Mouse (Mus musculus): ENCODE results near the gene Tfap4. TPM values are rescaled to one million over a fixed set of nuclear protein-coding genes. Genes with fewer than 3 reads are reported as not detected.
A peak's percentile ranks its signal among the peaks of the same experiment; 100 is the strongest.

The Tfap4 gene
- 24.9 and 26.3 TPM in 2 replicates for polyA plus RNA-seq (2015; fragmentation: Nextera tagmentation; extraction: Ambion mirVana)

DNA sequence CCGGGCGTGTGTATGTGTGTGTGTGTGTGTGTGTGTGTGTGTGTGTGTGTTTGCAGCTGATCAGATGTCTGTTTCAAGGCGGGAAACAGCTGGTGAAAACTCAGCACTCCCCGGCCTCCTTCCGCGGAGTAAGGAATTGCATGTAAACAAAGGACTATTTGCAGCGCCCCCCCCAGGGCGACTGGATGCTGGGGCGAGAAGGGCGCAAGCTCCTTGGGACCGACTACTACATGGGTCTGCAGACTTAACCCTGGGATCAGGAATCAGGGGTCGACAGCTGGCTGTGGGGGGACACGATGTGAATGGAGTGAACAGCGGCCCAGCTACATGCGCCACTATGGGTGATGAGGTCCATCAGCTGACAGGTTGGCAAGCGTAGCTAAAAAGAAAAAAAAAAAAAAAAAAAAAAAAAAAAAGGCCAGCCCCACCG, at the start of gene Tfap4:
Tfap4 (minus strand) TSS at position 140 of the 430 bp plus-strand sequence.
- Histone ChIP-seq H3K4me3 (peak within 1 kb of the TSS; percentile 65), H3K9ac (peak within 1 kb of the TSS; percentile 82), H3K27me3 (no peaks in the 10 kb centered on the region), H3K4me2 (replicated peaks) (peak within 1 kb of the TSS; percentile 85), H3K9me3 (no peaks in the 10 kb centered on the region), H3K4me1 (peaks cover 33% of the 10 kb centered on the region), H3K27ac (peak within 1 kb of the TSS; percentile 90), H3K36me3 (peaks cover 10% of the 10 kb centered on the region; the same call in 1 of the 2 replicates)
- peak; percentile 17; the same call in 1 of the 2 replicates for ATAC-seq (ENCODE audit: low FRiP score, low read depth)
- under 1% methylated on average over 15 of the region's 17 CpGs for WGBS

DNA sequence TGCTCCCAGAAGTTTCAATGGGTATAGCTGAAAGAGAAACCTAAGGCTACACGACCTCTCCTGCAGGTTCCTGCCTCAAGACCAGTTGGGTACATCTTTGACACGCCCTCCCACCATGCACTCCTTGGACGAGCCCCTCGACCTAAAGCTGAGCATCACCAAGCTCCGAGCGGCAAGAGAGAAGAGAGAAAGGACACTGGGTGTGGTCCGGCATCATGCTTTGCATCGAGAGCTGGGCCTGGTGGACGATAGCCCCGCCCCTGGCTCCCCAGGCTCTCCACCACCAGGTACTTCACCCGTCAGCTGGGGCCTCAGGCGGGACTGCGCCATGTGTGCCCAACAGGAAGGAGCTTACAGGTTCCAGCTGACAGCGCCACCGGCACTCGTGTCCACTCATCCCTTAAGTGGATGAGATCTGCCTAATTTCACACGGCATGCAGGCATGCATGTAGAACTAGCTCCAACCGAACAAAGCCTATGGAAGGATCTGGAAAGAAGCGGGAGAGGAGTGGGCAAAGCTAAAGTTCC, 48.9 kb upstream of the Tfap4 start:
- no peaks in the 10 kb centered on the region for H3K9me3 ChIP-seq
- no peak overlapping the region for H3K4me3 ChIP-seq
- H3K27ac ChIP-seq: no peak overlapping the region
- WGBS: 77% methylated on average over 19 of the region's 19 CpGs
- no peak overlapping the region for H3K4me2 ChIP-seq (replicated peaks)
- H3K9ac ChIP-seq: peak overlapping the region; percentile 43
- H3K27me3 ChIP-seq: no peaks in the 10 kb centered on the region
- H3K4me1 ChIP-seq: peaks cover 52% of the 10 kb centered on the region
- no peak for ATAC-seq (ENCODE audit: low FRiP score, low read depth)
- H3K36me3 ChIP-seq: peaks cover 52% of the 10 kb centered on the region

DNA sequence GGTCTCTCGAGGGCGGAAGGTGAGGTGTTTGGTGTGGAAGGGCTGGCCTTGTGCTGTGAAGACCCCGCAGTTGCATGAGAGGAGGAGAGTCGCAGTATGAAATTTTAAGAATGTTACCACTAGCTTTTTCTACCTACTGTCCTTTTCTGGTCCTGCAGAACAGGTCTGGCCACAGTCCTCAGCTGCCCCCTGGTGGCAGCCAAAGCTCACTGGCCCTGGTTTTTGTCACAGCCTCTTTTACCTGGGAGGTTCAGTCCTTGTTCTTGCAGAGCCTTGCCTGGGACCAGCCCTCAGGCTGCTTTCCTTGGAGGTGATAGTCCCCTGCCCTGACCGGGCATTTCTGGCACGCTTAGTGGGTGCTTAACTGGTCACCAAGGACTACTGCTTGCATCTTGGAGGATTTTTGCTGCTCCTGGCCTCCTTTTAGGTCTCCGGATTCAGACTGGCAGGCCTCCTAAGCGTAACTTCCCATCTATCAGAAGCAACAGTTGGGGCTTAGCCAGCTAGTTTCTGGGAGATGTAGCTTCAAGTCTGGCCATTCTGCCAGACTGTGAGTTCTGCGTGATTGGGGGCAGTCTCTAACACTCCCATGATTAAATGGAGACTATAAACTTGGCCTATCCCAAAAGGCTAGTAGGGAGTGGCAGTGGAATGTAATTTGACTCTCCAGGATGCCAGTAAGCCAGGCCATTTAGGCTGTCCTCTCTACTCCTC, 48.3 kb upstream of the Tfap4 start:
- Histone ChIP-seq H3K9ac (peak overlapping the region; percentile 43), H3K27ac (peak overlapping the region; percentile 73), H3K4me3 (no peak overlapping the region), H3K9me3 (no peaks in the 10 kb centered on the region), H3K4me2 (replicated peaks) (0 out of 2 replicates have a peak overlapping the region, but pooled peaks have one; percentile 14), H3K36me3 (peaks cover 45% of the 10 kb centered on the region), H3K27me3 (no peaks in the 10 kb centered on the region), H3K4me1 (peaks cover 58% of the 10 kb centered on the region)
- 35% methylated on average over 9 of the region's 9 CpGs for WGBS
- peak; percentile 30 for ATAC-seq (ENCODE audit: low FRiP score, low read depth)

GRCm38 (mm10) chr16:4606431-4607084, 46.9 kb upstream of the Tfap4 start:
- Histone ChIP-seq H3K9ac (peak overlapping the region; percentile 43; the same call in 1 of the 2 replicates), H3K9me3 (no peaks in the 10 kb centered on the region), H3K36me3 (peaks cover 31% of the 10 kb centered on the region), H3K27ac (peak overlapping the region; percentile 73; the same call in 1 of the 2 replicates), H3K27me3 (no peaks in the 10 kb centered on the region), H3K4me1 (peaks cover 72% of the 10 kb centered on the region), H3K4me3 (no peak overlapping the region), H3K4me2 (replicated peaks) (0 out of 2 replicates have a peak overlapping the region, but pooled peaks have one; percentile 9)
- 32% methylated on average over 5 of the region's 5 CpGs for WGBS
- no peak for ATAC-seq (ENCODE audit: low FRiP score, low read depth)

- WGBS: 45% methylated on average over 13 of the region's 13 CpGs
- H3K27ac ChIP-seq: peak overlapping the region; percentile 73; the same call in 1 of the 2 replicates
- ATAC-seq (ENCODE audit: low FRiP score, low read depth): no peak
- H3K9ac ChIP-seq: peak overlapping the region; percentile 39; the same call in 1 of the 2 replicates
- no peaks in the 10 kb centered on the region for H3K9me3 ChIP-seq
- H3K4me2 ChIP-seq (replicated peaks): peak overlapping the region; percentile 38
- H3K4me3 ChIP-seq: no peak overlapping the region
- peaks cover 81% of the 10 kb centered on the region for H3K4me1 ChIP-seq
- H3K27me3 ChIP-seq: no peaks in the 10 kb centered on the region
- H3K36me3 ChIP-seq: peaks cover 22% of the 10 kb centered on the region
Measured at GRCm38 (mm10) chr16:4605514-4606131, 46.0 kb upstream of the Tfap4 start.

DNA sequence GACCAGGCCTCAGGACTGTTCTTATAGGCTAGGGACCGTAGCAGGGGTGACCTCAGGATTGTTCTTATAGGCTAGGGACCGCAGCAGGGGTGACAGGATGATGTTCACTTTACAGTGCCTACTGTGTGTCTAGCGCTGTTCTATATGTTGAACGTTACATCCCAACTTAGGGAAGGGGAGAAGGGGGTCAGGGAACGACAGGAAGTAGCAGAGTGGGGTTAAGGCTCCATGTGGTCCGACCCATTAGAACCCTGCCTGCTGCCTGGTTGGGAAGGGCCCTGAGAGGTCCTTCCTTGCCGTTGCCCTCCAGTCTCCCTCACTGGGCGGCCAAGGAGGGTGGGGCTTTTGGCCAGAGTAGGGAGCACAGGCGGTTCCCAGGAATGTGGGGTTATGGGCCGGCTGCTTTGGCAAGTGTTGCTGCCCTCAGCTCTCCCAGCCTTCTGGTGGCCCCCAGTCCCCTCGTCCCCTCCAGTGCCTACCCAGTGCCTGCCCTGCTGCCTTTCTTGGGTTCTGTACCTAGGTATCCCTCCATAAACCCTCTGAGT, 44.7 kb upstream of the Tfap4 start:
- peaks cover 94% of the 10 kb centered on the region for H3K4me1 ChIP-seq
- no peaks in the 10 kb centered on the region for H3K27me3 ChIP-seq
- peaks cover 10% of the 10 kb centered on the region for H3K36me3 ChIP-seq
- peak overlapping the region; percentile 31; the same call in 1 of the 2 replicates for H3K9ac ChIP-seq
- H3K9me3 ChIP-seq: no peaks in the 10 kb centered on the region
- 59% methylated on average over 11 of the region's 11 CpGs for WGBS
- H3K4me2 ChIP-seq (replicated peaks): peak overlapping the region; percentile 57
- 0 out of 2 replicates have a peak overlapping the region, but pooled peaks have one; percentile 3 for H3K4me3 ChIP-seq
- H3K27ac ChIP-seq: peak overlapping the region; percentile 92; the same call in 1 of the 2 replicates
- no peak for ATAC-seq (ENCODE audit: low FRiP score, low read depth)

- 30% methylated on average over 1 of the region's 1 CpGs for WGBS
- H3K4me3 ChIP-seq: 0 out of 2 replicates have a peak overlapping the region, but pooled peaks have one; percentile 10
- peaks cover 100% of the 10 kb centered on the region for H3K4me1 ChIP-seq
- H3K9ac ChIP-seq: peak overlapping the region; percentile 56
- ATAC-seq (ENCODE audit: low FRiP score, low read depth): peak; percentile 8; the same call in 1 of the 2 replicates
- H3K9me3 ChIP-seq: no peaks in the 10 kb centered on the region
- H3K27me3 ChIP-seq: no peaks in the 10 kb centered on the region
- H3K27ac ChIP-seq: peak overlapping the region; percentile 92
- peak overlapping the region; percentile 57 for H3K4me2 ChIP-seq (replicated peaks)
- peaks cover 1% of the 10 kb centered on the region for H3K36me3 ChIP-seq
Measured at GRCm38 (mm10) chr16:4603453-4603837, 43.8 kb upstream of the Tfap4 start.

DNA sequence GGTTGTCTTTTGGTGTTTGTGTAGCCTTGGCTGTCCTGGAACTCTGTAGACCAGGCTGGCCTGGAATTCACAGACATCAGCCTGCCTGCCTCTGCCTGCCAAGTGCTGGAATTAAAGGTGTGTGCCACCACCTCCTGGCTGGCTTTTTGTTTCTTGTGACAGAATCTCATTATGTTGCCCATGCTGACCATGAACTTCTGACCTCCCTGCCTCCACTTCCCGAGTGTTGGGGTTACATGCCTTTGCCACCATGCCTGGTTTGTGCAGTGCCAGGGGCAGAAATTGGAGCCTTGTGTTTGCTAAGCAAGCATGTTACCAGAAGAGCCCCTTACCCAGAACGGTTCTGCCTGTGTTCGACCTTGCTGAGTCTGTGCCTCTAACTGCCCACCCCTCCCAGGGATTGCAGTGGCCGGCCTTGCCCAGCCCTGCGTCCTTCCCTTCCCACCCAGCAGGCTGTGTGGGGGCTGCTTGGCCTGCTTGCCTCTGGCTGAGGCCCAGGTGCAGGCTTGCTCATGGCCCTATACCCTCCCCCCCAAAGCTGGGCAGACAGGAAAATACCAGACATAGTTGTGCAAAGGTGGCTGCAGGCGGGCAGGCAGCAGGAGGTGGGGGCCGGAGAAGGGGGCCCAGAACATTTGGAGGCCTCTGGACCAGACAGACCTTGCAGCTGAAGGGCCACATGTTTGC, 43.3 kb upstream of the Tfap4 start:
- Histone ChIP-seq H3K4me3 (0 out of 2 replicates have a peak overlapping the region, but pooled peaks have one; percentile 10), H3K27ac (peak overlapping the region; percentile 92), H3K9ac (peak overlapping the region; percentile 56), H3K36me3 (peaks cover 2% of the 10 kb centered on the region; the same call in 1 of the 2 replicates), H3K4me1 (peaks cover 100% of the 10 kb centered on the region), H3K27me3 (no peaks in the 10 kb centered on the region), H3K4me2 (replicated peaks) (peak overlapping the region; percentile 57), H3K9me3 (no peaks in the 10 kb centered on the region)
- 5% methylated on average over 7 of the region's 7 CpGs for WGBS
- peak; percentile 54 for ATAC-seq (ENCODE audit: low FRiP score, low read depth)

DNA sequence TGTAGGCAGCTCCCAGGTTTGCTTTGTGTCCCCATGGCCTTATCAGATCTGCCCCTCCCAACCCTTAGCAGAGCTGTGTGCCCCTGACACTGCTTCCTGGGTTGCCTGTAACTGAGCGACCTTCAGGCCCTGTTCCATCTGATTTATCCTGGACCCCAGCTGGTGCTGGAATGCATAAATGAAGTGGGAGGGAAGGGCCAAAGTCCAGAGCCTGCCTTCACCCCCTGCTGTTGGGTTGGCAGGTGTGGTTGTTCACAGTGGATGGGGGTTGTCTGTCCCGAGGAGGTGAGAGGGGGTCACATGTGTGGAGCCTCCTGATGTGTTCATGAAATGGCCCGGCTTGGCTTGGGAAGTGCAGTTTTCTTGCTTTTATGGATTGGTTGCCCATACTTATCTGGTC, 42.5 kb upstream of the Tfap4 start:
- H3K27ac ChIP-seq: peak overlapping the region; percentile 92
- H3K36me3 ChIP-seq: peaks cover 2% of the 10 kb centered on the region; the same call in 1 of the 2 replicates
- H3K27me3 ChIP-seq: no peaks in the 10 kb centered on the region
- peak overlapping the region; percentile 56 for H3K9ac ChIP-seq
- no peak for ATAC-seq (ENCODE audit: low FRiP score, low read depth)
- peaks cover 100% of the 10 kb centered on the region for H3K4me1 ChIP-seq
- H3K4me2 ChIP-seq (replicated peaks): peak overlapping the region; percentile 57
- no peak overlapping the region for H3K4me3 ChIP-seq
- 8% methylated on average over 3 of the region's 3 CpGs for WGBS
- no peaks in the 10 kb centered on the region for H3K9me3 ChIP-seq

GRCm38 (mm10) chr16:4600701-4601310, 41.2 kb upstream of the Tfap4 start:
- Histone ChIP-seq H3K4me3 (no peak overlapping the region), H3K9ac (0 out of 2 replicates have a peak overlapping the region, but pooled peaks have one; percentile 19), H3K4me2 (replicated peaks) (0 out of 2 replicates have a peak overlapping the region, but pooled peaks have one; percentile 11), H3K9me3 (no peaks in the 10 kb centered on the region), H3K36me3 (peaks cover 2% of the 10 kb centered on the region; the same call in 1 of the 2 replicates), H3K27ac (peak overlapping the region; percentile 55; the same call in 1 of the 2 replicates), H3K4me1 (peaks cover 100% of the 10 kb centered on the region), H3K27me3 (no peaks in the 10 kb centered on the region)
- no peak for ATAC-seq (ENCODE audit: low FRiP score, low read depth)
- WGBS: 68% methylated on average over 9 of the region's 9 CpGs
